Mouse (Mus musculus) G1E (cell line): Measurements from ENCODE around the gene Cptp.

Experiments
- CTCF ChIP-seq: IDR thresholded peaks from 2 replicates; pipeline ENCODE4 v1.5.1; 2012; ENCODE audit warnings: low read depth, low read length, inconsistent platforms, mixed read lengths
- GATA1 ChIP-seq: IDR thresholded peaks from 2 replicates; pipeline ENCODE4 v1.6.1; 2012; ENCODE audit warnings: borderline replicate concordance, low read length, inconsistent platforms, mixed read lengths
- POLR2AphosphoS5 ChIP-seq: IDR thresholded peaks from 2 replicates; pipeline ENCODE4 v1.6.1; 2012; ENCODE audit warnings: low read depth, low read length, inconsistent platforms; ENCODE audit not compliant: insufficient replicate concordance
- TAL1 ChIP-seq: conservative IDR thresholded peaks from 2 replicates; pipeline ENCODE4 v1.6.1; 2012; ENCODE audit warnings: low read depth, low read length, inconsistent platforms, mixed read lengths

GRCm38 (mm10) chr4:155871404-155871803 is 2.2 kb upstream of the Cptp start:
- TF ChIP-seq CTCF (no peak), TAL1 (no peak), GATA1 (no peak), POLR2AphosphoS5 (no peak)
